Mouse (Mus musculus) granulocyte monocyte progenitor cell, adult 5-6 weeks (primary cell): ENCODE results near the gene Lyl1. TPM values are rescaled to one million over a fixed set of nuclear protein-coding genes. Genes with fewer than 3 reads are reported as not detected.

Source experiments
- ATAC-seq: replicated peaks from 2 replicates; pipeline ENCODE4 v1.8.0; 2016; ENCODE audit warnings: mild to moderate bottlenecking, moderate TSS enrichment, inconsistent platforms; ENCODE audit not compliant: poor library complexity, severe bottlenecking
- total RNA-seq, 2 experiments: library from RNA; stranded (forward) in 1 of 2; stranded (reverse) in 1 of 2; fragments of 200-712, 200-1000 nt in 1 of 2; fragments of >200 nt in 1 of 2; fragmentation: Nextera tagmentation in 1 of 2; gene quantifications; 2 replicates each; pipeline ENCODE4 v1.2.3; 2014 to 2017

Lyl1 gene
- total RNA-seq, 2 experiments from 2014 or later = 73.3 to 82.1 TPM

DNA sequence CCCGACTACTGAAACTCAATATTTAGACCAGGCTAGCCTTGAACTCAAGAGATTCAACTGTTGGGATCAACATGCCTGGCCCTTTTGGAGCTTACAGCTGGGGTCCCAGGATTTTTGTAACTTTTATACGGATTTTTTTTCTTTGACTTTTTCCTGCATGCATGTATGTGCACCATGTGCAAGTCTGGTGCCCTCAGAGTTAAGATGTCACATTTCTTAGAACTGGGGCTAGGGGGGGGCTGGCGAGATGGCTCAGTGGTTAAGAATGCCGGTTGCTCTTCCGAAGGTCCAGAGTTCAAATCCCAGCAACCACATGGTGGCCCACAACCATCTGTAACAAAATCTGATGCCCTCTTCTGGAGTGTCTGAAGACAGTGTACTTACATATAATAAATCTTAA, 731 bp upstream of the Lyl1 start:
- no peak for ATAC-seq

DNA sequence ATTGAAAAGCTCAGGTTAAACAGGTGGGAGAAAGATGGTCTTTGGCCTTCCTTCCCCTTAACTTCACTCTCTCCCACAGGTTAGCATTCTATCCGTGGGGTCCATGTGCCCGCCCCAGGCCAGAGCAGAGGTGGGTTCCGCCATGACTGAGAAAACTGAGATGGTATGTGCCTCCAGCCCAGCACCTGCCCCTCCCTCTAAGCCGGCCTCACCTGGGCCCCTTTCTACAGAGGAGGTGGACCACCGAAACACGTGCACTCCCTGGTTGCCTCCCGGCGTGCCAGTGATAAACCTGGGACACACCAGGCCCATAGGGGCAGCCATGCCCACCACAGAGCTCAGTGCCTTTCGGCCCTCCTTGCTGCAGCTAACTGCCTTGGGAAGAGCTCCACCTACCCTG, 1.3 kb downstream of the Lyl1 start:
- ATAC-seq = no peak

DNA sequence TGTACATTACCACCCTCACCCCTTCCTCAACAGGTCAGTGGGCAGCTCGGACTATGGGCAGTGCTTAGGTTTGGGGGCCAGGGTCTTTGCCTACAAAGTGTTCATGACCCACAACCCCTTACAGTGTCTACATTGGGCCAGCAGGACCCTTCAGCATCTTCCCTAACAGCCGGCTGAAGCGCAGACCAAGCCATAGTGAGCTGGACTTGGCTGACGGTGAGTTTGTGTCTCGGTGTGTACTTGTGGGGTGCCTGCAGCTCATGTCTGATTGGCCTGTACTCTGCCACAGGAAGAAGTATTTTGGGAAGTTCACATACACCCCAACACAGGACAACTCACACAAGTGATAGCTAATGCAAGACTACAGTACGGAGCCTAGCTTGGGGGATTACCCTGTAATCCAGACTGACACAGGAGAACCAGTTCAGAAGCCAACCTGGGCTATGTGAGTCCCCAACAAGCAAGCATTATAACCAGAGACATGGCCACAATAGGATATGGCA, 1.8 kb downstream of the Lyl1 start:
- ATAC-seq = no peak

DNA sequence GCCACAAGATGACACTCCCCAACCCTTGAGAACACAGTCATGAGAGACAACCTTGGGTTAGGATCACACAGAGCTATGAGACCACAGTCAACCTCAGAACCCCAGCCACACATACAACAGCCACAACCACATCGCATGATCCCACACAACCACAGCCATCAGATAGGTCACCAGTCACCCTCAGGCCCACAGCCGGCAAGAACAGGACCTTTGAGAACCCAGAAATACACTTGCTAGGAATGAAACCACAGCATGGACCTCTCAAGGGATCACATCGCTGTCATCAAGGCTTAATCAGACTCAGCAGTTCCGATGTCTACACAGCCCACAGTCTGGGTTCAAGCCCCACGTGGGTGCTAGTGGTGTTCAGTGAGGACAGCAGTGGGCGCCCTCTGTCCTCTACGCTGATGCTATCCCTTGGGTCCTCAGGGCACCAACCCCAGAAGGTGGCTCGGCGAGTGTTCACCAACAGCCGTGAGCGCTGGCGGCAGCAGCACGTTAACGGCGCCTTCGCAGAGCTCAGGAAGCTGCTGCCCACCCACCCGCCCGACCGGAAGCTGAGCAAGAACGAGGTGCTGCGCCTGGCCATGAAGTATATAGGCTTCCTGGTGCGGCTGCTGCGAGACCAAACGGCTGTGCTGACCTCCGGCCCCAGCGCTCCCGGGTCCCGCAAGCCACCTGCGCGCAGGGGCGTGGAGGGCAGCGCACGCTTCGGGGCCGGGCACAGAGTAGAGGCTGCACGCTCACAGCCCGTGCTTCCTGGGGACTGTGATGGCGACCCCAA, 2.4 kb downstream of the Lyl1 start:
- ATAC-seq = no peak

DNA sequence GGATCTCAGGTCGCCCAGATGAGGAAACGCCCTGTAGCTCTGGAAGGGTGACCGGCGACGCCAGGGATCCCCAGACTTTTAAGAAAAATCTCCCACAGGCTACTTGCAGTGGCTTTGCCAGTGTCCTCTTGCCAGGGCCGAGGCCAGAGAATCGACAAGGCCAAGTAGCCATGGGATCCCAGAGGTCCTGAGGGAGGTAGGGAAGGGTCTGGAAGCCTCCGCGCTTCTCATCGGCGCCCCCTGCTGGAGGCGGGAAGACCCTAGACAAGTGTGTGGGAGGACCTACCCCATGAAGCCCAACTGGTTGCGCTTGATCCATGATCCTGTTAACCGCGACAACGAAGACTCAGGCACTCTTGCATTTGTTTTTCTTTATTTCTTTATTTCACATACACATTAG, 3.1 kb downstream of the Lyl1 start:
- ATAC-seq = no peak

DNA sequence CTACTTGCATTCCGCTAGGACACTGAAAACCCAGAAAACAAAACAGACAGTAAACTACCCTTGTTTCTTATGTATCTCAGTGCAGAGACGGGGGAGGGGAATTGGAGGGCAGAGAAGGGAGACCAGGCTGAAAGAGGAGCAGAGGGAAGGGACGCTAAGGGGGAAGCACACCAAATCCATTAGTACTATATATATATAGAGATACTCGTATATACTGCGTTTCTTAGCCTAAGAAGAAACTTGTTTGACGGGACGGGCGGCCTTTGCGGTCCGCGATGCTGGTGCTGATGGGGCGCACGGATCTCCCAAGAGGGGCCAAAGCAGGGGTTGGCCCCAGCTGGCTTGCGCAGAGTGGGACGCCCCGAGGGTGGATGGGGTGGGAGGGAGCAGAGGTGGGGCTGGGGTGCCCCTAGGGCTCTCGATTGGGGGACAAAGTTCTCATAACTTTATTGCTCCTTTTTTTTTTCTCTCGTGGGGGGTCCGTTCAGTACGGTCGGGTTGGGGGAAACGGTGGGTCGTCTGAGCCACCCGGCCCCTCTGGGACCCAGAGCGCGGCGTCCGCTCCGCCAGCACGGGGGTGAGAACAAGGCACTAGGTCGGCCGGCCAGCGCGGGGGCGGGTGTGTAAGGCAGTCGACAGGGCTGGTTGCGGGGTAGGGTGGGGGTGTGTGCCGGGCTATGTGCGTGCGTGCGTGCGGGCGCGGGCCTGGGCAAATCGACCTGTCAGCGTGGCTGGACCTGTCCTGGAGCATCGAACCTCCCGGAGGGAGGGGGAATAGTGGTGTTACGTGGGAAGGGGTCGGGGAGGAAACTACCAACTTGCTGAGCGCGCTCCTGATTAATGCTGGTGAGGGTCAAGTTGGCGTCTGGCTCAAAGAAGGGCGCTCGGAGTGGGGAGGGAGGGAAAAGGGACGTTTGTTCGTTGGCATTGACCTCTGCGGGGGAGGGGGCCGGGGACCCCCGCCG, 3.9 kb downstream of the Lyl1 start:
- ATAC-seq = no peak

DNA sequence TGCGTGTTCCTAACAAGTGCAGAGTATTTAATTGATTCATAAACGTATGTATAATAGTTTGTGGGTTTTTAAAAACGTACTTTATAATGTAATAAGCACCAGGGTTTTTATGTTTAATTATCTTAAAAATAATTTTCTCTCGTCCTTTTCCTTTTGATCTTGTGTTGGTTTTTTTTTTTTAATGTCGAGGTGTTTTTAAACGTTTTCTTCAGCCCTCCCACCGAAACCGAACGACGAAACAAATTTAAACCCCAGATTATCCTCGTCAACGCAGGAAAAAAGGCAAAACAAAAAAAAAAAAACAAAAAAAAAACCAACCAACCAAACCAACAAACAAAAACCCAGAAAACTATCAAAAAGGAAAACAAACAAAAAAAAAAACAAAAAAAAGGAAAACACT, 4.7 kb downstream of the Lyl1 start:
- no peak for ATAC-seq

DNA sequence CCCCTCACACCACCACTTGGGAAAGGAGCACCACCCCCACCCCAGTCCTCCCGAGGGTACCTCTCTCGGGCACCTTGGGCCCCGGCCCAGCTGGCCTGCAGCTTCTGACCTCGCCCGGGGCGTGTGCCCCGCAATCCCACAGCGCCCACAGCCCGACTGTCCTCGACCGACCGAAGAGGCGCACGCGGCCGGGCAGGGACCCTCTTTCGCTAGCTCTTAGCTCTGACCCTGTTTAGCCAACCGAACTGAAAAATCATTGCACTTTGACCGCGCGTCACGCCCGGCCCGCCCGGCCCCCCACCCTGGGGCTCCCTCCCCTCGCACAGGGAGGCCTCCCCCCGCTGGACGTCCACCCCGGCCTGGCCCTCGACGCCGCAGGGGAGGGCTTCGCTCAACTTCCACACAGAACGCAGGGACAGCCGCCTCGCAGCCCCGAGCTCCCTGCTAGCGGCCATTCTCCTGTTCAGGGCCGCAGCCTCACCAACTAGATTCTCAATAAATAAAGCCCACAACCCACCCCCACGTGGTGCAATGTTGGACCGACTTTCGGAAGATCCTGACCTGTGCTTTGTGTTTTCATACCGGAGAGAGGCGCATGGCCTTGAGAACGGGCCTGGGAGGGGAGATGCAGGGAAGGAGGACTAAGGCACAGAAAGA, 5.5 kb downstream of the Lyl1 start:
- peak; percentile 9 for ATAC-seq

DNA sequence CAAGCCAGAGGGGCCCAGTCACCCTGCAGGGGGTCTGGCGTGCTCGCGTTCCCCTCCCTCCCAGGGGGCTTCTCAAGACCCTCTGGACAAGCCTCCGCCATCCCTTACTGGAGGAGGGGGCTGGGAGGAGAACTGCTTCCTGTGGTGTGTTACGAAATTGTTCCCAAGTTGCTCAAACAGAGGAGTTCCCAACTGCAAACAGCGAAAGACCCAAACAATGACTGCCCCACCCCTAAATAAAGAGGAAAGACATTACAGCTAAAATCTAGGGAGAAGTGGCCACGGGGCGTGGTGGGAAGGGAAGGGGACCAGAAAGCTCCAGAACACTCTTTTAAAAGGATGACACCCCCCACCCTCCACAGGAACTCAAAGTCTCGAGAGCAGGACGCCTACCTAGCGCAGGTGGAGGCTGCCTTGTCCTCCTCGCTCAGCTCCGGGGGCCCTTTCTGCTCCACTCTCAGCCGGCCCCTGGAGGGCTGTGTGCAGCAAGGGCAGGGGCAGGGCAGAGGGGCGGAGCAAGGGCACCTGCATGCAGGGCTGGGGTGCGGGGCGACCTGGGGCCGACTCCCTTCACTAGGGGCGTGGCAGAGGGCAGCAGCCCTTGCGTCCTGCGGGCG, 6.1 kb downstream of the Lyl1 start:
- ATAC-seq = peak; percentile 36

DNA sequence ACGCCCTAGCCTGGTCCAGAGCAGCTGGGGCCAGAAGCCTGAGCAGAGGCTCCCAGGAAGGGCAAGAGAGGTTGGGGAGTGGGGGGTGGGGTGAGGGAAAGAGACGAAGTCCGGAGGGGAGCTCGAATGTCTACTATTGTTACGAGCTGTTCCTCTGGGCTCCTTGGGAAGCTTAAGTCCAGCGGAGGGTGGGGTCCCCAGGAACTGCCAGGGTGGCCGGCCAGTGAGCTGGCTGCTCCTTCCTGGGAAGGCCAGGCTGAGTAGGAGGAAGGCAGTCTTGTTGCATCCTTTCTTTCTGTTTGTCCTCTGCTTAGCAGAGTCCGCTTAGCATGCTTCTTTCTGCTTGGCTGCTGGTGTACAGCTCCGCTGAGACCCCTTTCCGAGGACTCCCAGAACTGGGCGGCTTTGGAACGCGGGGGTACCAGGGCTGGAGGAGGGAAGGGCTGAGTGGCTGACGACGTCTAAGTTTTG, 6.8 kb downstream of the Lyl1 start:
- ATAC-seq = no peak

DNA sequence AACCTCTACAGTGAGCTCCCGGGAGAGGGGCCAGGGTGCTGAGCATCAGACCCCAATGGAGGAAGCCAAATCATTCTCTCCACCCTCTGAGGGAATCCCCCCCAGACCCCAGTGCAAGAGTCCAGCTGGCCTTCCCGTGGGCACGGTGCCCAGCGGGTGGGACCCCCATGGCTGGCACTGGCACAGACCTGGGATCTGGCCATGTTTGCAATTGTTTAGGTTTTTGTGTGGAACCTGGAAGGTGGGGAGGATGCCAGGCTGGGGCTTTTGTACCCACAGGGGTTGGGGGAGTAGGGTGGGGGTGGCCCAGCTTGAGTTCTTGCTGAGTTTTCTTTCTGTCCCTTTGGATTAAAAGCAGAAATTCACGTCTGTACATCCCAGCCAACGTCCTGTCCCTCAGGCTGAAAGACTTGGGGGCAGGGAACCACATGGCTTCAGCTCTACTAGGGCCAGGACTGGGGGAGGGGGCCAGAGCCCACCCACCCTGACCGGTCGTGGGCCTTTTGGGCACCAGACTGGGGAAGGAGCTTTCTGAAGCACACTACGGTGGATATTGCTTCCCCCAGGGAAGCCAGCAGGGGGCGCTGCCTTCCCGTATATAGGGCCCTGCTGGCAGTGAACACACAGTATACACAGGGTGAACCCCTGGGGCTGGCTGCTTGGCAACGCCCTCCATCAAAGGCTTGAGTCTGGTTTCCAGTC, 7.7 kb downstream of the Lyl1 start:
- ATAC-seq = peak; percentile 36

DNA sequence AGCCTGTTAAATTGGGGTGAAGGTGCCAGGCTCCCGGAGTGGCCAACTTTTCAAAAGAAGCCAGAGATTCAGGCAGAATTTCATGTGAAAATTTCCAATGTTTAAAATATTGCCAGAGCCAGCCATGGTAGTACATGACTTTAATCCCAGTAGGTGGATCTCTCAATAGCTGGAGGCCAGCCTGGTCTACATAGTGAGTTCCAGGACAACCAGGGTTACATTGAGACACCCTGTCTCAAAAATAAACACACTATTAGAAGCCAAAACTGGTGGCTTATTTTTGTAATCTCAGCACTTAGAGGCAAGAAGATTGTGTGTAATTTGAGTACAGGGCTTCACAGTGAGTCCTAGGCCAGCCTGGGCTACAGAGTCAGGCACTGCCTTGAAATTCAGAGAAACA, 8.7 kb downstream of the Lyl1 start:
- no peak for ATAC-seq

DNA sequence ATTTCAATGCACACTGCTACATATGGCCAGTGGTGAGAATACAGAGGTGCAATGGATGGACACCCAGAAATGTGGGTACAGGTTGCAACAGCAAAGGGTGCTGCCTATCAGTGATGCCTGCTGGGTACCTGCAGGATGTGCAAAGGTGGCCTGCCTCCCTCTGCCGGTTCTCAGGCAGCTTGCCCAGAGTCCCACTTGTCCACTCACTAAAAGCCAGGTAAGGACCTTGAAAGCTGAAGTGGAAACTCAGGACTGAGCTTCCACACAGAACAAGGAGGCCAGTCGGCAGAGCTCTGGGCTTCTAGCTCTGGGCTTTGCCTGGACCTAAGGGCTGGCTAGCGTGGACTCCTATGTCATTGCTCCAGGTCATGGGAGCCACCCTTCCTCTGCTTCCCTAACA, 10.1 kb downstream of the Lyl1 start:
- no peak for ATAC-seq

DNA sequence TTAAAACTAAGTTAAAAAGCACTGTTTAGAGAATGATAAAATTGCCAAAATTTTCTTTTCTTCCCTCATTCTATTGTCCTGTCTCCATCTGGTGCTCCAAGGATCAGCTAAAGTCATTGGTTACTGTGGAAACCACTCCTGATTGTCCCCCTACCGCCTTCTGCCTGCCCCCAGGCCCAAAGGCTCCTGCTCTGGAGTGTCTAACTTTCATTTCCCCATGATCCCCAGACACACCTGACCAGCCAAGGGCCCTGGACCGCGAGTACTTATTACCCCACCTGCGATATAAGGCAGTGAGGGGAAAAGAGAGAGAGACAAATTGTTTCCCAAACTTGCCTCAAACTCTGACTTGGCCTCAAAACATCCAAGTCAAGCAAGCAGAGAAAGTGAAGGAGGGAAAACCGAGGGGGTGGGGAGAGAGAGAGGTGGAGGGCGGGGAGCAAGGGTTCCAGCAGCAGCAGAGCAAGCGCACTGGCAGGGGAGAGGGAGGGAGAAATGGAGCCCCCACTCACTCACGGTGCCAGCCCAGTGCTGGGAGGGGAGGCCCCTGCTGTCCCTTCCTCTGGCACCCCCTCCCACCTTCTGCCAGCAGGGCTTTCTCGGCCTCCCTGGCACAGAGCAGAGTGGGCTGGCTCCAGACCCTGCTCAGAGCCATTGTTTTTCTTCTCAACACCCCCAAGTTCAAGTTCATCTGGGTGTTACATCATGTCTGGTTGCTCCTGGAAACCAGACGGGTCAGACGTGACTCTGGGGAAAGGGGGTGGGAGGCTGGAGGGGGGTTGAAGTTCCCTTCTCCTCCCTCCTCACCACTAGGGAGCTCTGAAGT, 10.9 kb downstream of the Lyl1 start:
- peak; percentile 34; the same call in 1 of the 2 replicates for ATAC-seq

DNA sequence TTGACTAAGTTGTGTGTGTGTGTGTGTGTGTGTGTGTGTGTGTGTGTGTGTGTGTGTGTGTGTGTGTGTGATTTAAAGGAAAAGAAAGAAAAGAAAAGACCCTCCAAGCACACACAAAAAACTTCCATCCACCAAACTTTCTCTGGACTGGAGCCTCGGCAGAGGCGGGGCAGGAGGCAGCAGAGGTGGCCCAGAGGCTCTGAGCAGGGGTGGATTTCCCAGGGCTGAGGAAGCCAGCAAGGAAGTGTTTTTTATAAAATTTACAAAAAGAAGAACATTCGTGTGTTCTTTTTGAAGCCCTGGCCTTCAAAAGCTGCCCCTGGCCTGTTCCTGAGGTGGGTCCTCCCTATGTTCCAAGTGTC, 11.5 kb downstream of the Lyl1 start:
- ATAC-seq = no peak

DNA sequence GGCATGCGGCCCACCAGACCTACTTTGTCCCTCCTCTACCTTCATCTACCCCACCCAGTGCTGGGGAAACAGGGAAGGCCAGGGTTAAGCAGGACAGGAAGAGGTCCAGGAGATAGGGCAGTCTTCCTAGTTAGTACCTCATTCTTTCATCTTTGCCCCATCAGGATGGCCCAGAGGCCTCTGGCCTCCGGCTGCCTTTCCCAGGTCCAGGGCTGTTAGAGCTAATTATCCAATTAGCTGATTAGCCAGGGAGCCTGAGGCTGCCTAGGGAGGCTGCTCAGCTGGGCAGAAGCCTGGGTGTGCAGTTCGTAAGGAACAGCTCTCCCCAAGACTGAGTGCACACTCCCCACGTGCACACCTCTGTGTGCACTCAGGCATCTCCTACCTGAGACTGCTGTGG, 12.1 kb downstream of the Lyl1 start:
- no peak for ATAC-seq

DNA sequence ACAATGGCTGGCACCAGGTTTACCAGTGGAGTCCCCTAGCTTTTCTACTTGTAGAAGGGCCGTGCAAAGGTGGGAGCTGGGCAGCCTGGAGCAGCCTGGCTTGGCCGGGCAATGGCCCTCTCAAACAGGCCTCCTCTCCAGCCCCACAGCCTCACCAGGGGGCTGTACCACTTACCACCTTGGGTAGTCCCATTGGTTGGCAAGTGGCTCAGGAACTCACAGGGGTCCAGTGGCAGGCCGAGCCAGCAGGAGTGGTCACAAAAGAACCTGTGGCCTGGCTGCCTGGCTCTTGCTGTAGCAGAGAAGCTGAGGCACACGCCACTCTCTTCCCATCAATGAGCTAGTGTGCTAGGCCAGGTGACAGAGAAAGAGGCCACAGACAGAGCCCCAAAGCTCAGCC, 12.9 kb downstream of the Lyl1 start:
- ATAC-seq = no peak

DNA sequence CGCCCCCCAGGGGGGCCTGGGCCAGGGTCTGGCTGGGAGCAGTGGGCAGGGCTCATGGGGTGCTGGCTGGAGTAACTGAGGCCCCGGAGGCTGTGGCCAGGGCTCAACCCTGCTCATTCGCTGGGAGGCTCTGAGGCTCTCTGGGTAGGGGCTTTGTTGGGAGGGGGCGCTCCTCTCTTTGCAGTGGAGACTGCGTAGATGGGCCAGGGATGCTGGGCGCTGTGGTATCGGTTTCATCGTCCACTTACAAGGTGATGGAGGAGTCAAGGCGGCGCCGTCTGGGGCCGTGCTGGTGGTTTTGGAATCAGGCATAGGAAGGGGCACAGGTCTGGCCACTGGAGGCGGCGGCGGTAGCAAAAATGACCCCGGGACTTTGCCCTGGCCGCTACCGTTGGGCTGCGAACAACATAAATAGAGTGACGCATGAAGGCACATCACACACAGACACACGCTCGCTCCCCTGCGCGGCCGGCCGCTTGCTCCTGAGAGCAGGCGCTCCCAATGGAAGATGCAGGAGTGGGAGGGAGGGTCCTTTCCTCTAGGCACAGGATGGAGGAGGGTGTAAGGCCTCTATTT, 14.7 kb downstream of the Lyl1 start:
- ATAC-seq = no peak

DNA sequence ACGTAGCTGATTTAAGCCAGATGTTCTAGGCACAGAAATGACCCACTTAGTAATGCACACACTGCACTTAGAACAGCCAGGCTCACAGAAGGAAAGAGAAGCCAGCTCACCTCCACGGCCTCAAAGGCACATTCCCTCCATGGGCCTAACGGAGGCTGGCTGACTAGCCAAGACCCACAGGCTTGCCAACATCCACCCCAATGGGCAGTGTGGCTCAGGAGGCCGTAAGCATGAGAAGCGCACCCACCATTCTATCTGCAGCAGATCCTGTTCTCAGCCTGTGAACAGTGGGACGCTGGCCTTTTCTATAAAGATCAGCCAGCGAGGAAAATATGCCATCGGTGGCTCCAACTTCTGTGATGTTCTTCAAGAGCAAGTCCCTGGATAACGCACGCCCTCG, 15.5 kb downstream of the Lyl1 start:
- ATAC-seq = no peak
